Mouse (Mus musculus) bone marrow macrophage, adult 2 months (primary cell): Measurements from ENCODE around the gene Rapgef4. TPM values are rescaled to one million over a fixed set of nuclear protein-coding genes. Genes with fewer than 3 reads are reported as not detected.
"Not testable (repeated sequence)": the region's sequence is repeated elsewhere in the genome, so short reads cannot be mapped to it uniquely, and the experiment has no call there.

Source experiments
- H3K27ac ChIP-seq: 2 replicates; pipeline ENCODE4 v1.5.1; 2012; ENCODE audit warnings: low read depth, low read length; ENCODE audit not compliant: insufficient read depth
- H3K4me1 ChIP-seq: 2 replicates; pipeline ENCODE4 v1.6.1; 2012; ENCODE audit warnings: low read length; ENCODE audit not compliant: control insufficient read depth, insufficient read depth
- H3K4me3 ChIP-seq: 2 replicates; pipeline ENCODE4 v1.5.1; 2012; ENCODE audit warnings: mild to moderate bottlenecking, low read length, moderate library complexity; ENCODE audit not compliant: insufficient read depth
- CTCF ChIP-seq: IDR thresholded peaks from 2 replicates; pipeline ENCODE4 v1.5.1; 2012; ENCODE audit warnings: low read depth, mild to moderate bottlenecking, low read length, moderate library complexity
- POLR2A ChIP-seq: IDR thresholded peaks from 2 replicates; pipeline ENCODE4 v1.6.1; 2012; ENCODE audit warnings: mild to moderate bottlenecking, low read depth, low read length, borderline replicate concordance
- polyA plus RNA-seq: library from polyadenylated mRNA; stranded (reverse); fragments of >200 nt; gene quantifications from 2 replicates; pipeline ENCODE4 v1.2.4, GENCODE M21; 2012; ENCODE audit not compliant: missing spikeins, insufficient read depth, insufficient read length

The Rapgef4 gene
- polyA plus RNA-seq, 1 experiment = not detected

- Histone ChIP-seq H3K4me1 (peaks cover 14% of the 10 kb centered on the region), H3K27ac (no peak overlapping the region), H3K4me3 (no peak overlapping the region)
- TF ChIP-seq CTCF (no peak), POLR2A (no peak)
Observed at GRCm38 (mm10) chr2:72129612-72130311, 148.7 kb downstream of the Rapgef4 start.

GRCm38 (mm10) chr2:72132222-72132621, 151.2 kb downstream of the Rapgef4 start:
- Histone ChIP-seq H3K4me1 (peaks cover 5% of the 10 kb centered on the region; the same call in 1 of the 2 replicates), H3K4me3 (no peak overlapping the region), H3K27ac (no peak overlapping the region)
- no peak for TF ChIP-seq CTCF
- no peak for TF ChIP-seq POLR2A

GRCm38 (mm10) chr2:72136045-72136444, 155.0 kb downstream of the Rapgef4 start:
- TF ChIP-seq POLR2A (no peak), CTCF (no peak)
- Histone ChIP-seq H3K27ac (no peak overlapping the region), H3K4me1 (peaks cover 5% of the 10 kb centered on the region; the same call in 1 of the 2 replicates), H3K4me3 (no peak overlapping the region)

GRCm38 (mm10) chr2:72136486-72137264, 155.6 kb downstream of the Rapgef4 start:
- TF ChIP-seq POLR2A = no peak
- TF ChIP-seq CTCF = no peak
- no peak overlapping the region for H3K27ac ChIP-seq
- peaks cover 2% of the 10 kb centered on the region; the same call in 1 of the 2 replicates for H3K4me1 ChIP-seq

GRCm38 (mm10) chr2:72139863-72140845, 159.1 kb downstream of the Rapgef4 start:
- no peak overlapping the region for H3K4me3 ChIP-seq
- no peak for TF ChIP-seq POLR2A
- no peak for TF ChIP-seq CTCF
- H3K27ac ChIP-seq = no peak overlapping the region
- peaks cover 4% of the 10 kb centered on the region; the same call in 1 of the 2 replicates for H3K4me1 ChIP-seq

More at GRCm38 (mm10) chr2:72136486-72137264, 155.6 kb downstream of the Rapgef4 start:
- no peak overlapping the region for H3K4me3 ChIP-seq

GRCm38 (mm10) chr2:72141091-72141490, 160.1 kb downstream of the Rapgef4 start:
- Histone ChIP-seq H3K4me1 (peaks cover 5% of the 10 kb centered on the region; the same call in 1 of the 2 replicates), H3K27ac (no peak overlapping the region), H3K4me3 (no peak overlapping the region)
- no peak for TF ChIP-seq POLR2A
- no peak for TF ChIP-seq CTCF

GRCm38 (mm10) chr2:72141732-72142131, 160.7 kb downstream of the Rapgef4 start:
- H3K4me1 ChIP-seq, H3K27ac ChIP-seq, H3K4me3 ChIP-seq: not testable (repeated sequence)

- no peak overlapping the region for H3K4me3 ChIP-seq
- TF ChIP-seq POLR2A (no peak), CTCF (no peak)
- no peak overlapping the region for H3K27ac ChIP-seq
- peaks cover 5% of the 10 kb centered on the region; the same call in 1 of the 2 replicates for H3K4me1 ChIP-seq
Observed at GRCm38 (mm10) chr2:72143413-72143812, 162.4 kb downstream of the Rapgef4 start.

- no peak overlapping the region for H3K4me3 ChIP-seq
- H3K27ac ChIP-seq = no peak overlapping the region
- TF ChIP-seq CTCF (no peak), POLR2A (no peak)
- peaks cover 5% of the 10 kb centered on the region; the same call in 1 of the 2 replicates for H3K4me1 ChIP-seq
Observed at GRCm38 (mm10) chr2:72144576-72145200, 163.6 kb downstream of the Rapgef4 start.
